In genomic region chrX:10215972-10216371, GRCm38 (mm10) we compare ENCODE assay signal across 9 mouse cellular contexts. TPM values are rescaled to one million over a fixed set of nuclear protein-coding genes. Genes with fewer than 3 reads are reported as not detected.
DNase-seq lines count a peak whose midpoint lies in the region; ATAC-seq lines count a peak whose summit lies in the region.
"Had no signal": no experiment of that assay in that cellular context is flagged by ENCODE, and none has a peak within 500 bp of the region (broad histone marks: within the 10 kb centered on the region; RNA-seq: fewer than 3 reads in every experiment).

No protein-coding gene starts in this region.

- H3K9me3 ChIP-seq in stomach, embryonic 16.5 days (replicated peaks; ENCODE audit: control insufficient read depth, low read length): no peaks in the 10 kb centered on the region

- H3K4me2 ChIP-seq in stomach, embryonic 16.5 days (ENCODE audit: low read depth, low read length): peak overlapping the region; percentile 45

- H3K27me3 ChIP-seq in stomach, embryonic 16.5 days (ENCODE audit: control insufficient read depth, insufficient read depth, low read length): no peaks in the 10 kb centered on the region

- peak overlapping the region; percentile 59 for H3K4me3 ChIP-seq in stomach, embryonic 16.5 days (replicated peaks; ENCODE audit: low read length)

- peak; percentile 33 to 50 for DNase-seq in cerebellum, adult 18-20 months
- no peak for DNase-seq in cerebellum, adult 11-12 months
- peak; percentile 40 for DNase-seq in 3T3-L1 (ENCODE audit: low read depth, low spot score)
- peak; percentile 41 for DNase-seq in c-Kit-positive CD71-positive TER-119-positive erythroid progenitor cells, embryonic 14.5 days (ENCODE audit: low spot score)
- DNase-seq in frontal cortex, adult 2 months (ENCODE audit: extremely low spot score in 1 of 2, low spot score in 1 of 2): peak; percentile 2 to 59
- peak; percentile 52 to 61 for DNase-seq in kidney, postnatal 36 days

- H3K36me3 ChIP-seq in stomach, embryonic 16.5 days (ENCODE audit: control insufficient read depth, insufficient read depth, low read length): no peaks in the 10 kb centered on the region

- WGBS in stomach, embryonic 16.5 days: 18% methylated on average over 16 of the region's 16 CpGs

- H3K27ac ChIP-seq in stomach, embryonic 16.5 days (ENCODE audit: low read length): peak overlapping the region; percentile 66

- H3K9ac ChIP-seq in stomach, embryonic 16.5 days (ENCODE audit: low read length): peak overlapping the region; percentile 66

- H3K4me1 ChIP-seq in stomach, embryonic 16.5 days (ENCODE audit: control insufficient read depth, insufficient read depth, low read length): no peaks in the 10 kb centered on the region

- peak; percentile 59 for ATAC-seq in megakaryocyte progenitor cell, adult 5-6 weeks (replicated peaks; ENCODE audit: poor library complexity)
- ATAC-seq in stomach, embryonic 16.5 days (ENCODE audit: insufficient read depth, low FRiP score): peak; percentile 38; the same call in 1 of the 2 replicates

RNA-seq across cellular contexts. Expression of gene Rpgr, which starts 0.7 kb away (rescaled TPM):
- 16.7 and 17.2 TPM in 2 replicates for polyA plus RNA-seq in frontal cortex, adult 2 months (2012; rRNA removed)
- 8.1 and 8.2 TPM in 2 replicates for total RNA-seq in megakaryocyte progenitor cell, adult 5-6 weeks (2015)
- 8.3 and 9.5 TPM in 2 replicates for total RNA-seq in megakaryocyte progenitor cell, adult 5-6 weeks (2017)
- polyA plus RNA-seq in stomach, embryonic 16.5 days (2015; fragmentation: Nextera tagmentation; extraction: Ambion mirVana): 9.9 and 11.9 TPM in 2 replicates
- total RNA-seq: MEL had no signal

RNA-seq across cellular contexts. Expression of gene Otc, which starts 36.1 kb away (rescaled TPM):
- polyA plus RNA-seq in frontal cortex, adult 2 months (2012; rRNA removed): not detected in 2 replicates
- not detected in 2 replicates for total RNA-seq in megakaryocyte progenitor cell, adult 5-6 weeks (2015)
- total RNA-seq in megakaryocyte progenitor cell, adult 5-6 weeks (2017): not detected in 2 replicates
- 8.7 and 9.7 TPM in 2 replicates for polyA plus RNA-seq in stomach, embryonic 16.5 days (2015; fragmentation: Nextera tagmentation; extraction: Ambion mirVana)
- total RNA-seq: MEL had no signal
